Mouse (Mus musculus) cerebral cortex, adult 2 months (tissue): ENCODE data around the gene Lmo4.

ENCODE experiments used
- WGBS: fragments of 180-500 bp; shearing (Covaris S2); methylation state at CpG from one replicate; pipeline ENCODE4 v1.1.7; 2018; 5-methylcytosine and 5-hydroxymethylcytosine counted together

The Lmo4 gene

DNA sequence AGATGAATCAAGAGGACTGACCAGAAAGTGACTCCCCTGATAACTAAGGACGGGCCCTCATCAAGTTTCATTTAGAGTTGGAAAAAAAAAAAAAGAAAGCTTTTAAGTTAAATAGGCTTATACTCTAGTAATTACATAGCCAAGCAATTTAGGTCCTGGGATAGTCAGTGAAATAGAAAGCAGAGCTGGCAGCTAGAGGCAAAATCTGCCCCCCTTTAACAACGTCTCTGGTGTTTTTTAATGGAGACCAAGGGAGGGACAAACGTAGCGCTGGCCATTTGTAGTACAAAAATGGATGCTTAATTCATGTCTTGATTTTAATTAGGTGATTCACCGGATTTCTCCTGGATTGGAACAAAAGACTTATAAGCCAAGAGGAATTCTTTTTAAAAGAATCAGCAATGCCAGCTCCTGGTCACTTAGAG is 1.0 kb downstream of the Lmo4 start:
- 4% methylated on average over 5 of the region's 5 CpGs for WGBS

GRCm38 (mm10) chr3:144203259-144203987 is 1.6 kb downstream of the Lmo4 start:
- WGBS: 1% methylated on average over 15 of the region's 15 CpGs

DNA sequence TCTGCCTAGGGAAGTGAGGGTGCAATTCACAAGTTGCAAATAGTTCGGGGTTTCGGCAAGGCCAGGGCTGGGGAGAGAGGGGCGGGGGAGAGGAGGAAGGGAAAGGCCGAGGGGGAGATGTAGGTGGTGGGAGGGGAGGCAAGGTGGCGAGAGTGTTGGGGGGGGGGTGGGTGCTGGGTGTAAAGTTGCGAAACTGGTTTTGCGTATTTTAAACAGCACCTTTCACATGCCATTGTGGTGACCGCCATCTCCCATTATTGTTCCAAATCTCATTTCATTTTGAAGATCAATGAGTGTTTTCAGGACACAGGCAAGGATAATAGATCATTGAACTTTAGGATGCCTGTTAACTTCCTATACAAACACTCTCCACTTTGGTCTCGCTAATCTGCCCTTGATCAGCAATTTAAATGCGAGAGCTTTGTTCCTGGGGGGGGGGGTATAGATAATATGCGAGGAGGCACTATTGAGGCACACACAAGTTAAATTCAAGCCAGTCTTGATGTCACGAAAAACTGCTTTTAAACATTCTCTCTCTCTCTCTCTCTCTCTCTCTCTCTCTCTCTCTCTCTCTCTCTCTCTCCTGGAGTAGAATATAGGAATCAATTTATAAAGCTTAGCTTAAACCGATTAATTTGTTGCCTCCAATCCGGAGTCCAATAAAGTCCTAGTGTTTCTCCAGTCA is 2.3 kb downstream of the Lmo4 start:
- WGBS: 1% methylated on average over 14 of the region's 14 CpGs

- WGBS: 1% methylated on average over 58 of the region's 64 CpGs
These were observed 3.0 kb downstream of the Lmo4 start for GRCm38 (mm10) chr3:144201794-144202573.

DNA sequence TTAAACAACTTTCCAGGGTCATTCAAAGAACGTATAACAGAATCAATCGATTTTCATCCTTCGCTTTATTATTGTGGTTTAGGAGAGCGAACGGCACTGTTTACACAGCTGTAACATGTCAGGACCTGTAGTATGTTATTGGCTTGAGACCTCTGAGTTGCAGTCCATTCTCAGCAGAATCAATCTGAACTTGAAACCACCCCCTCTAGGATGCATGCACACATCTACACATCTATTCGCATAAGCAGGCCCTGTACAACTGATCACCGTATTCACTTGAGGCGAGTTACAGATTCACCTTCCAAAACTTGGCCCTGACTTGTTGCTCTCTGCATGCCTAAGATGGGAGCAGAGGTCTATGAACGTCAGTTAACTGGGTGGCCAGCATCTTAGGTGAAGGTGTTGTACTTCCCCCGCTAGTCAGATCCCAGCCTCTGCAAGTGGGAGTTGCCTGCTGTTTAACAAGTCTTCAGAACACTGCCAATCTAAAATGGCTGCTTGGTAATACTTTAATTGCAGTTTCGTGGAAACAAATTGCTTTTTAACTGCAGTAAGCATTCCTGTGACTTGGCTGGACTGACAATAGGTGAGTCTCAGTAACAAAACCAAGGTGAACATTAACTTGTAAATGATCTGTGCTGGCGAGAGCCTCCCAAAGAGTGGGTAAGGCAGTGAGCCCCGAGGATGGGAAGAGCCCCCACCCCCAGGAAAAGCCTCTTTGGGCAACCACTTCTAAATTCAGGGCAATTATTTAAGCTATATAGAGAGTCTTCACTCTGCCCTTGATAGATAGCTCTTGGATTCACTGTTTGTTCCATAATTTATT is 19.5 kb downstream of the Lmo4 start:
- 75% methylated on average over 13 of the region's 13 CpGs for WGBS

GRCm38 (mm10) chr3:144184918-144185317 is 20.1 kb downstream of the Lmo4 start:
- 86% methylated on average over 4 of the region's 4 CpGs for WGBS

GRCm38 (mm10) chr3:144182229-144182628 is 22.8 kb downstream of the Lmo4 start:
- 78% methylated on average over 6 of the region's 6 CpGs for WGBS

DNA sequence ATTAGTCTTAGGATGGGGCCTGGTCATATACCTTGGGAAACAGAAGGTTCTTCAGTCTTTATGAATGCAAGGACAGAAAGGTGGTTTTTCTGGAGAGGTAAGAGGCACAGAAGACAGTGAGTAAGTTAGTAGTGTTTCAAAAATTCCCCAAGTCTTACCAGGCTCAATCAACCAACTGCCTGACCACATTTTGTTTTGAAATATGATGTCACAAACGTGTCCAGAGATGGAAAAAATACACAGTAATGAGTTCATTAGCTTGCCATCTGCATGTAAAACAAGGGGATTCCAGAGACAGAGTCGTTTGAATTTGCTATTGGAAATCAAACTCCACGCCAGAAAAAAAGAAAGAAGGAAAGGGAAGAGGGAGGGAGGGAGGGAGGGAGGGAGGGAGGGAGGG is 26.1 kb downstream of the Lmo4 start:
- 64% methylated on average over 3 of the region's 3 CpGs for WGBS

GRCm38 (mm10) chr3:144173866-144174588 is 31.0 kb downstream of the Lmo4 start:
- 70% methylated on average over 7 of the region's 7 CpGs for WGBS

GRCm38 (mm10) chr3:144173138-144173537 is 31.9 kb downstream of the Lmo4 start:
- 86% methylated on average over 11 of the region's 11 CpGs for WGBS

DNA sequence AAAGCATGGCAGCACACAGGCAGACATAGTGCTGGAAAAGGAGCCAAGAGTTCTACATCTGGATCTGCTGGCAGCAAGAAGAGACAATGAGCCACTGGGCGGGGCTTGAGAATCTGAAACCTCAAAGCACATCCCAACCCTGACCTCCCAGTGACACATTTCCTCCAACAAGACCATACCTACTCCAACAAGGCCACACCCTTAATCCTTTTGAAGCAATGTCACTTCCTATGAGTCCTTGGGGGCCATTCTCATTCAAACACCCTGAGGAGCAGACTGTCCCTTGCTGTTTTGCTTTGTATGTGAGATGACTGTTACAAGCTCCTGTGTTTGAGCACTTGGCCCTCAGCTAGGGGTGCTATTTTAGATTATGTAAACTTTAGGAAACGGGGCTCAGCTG is 33.3 kb downstream of the Lmo4 start:
- 73% methylated on average over 2 of the region's 2 CpGs for whole genome bisulfite sequencing

- WGBS: 82% methylated on average over 2 of the region's 2 CpGs
These were observed 34.5 kb downstream of the Lmo4 start for GRCm38 (mm10) chr3:144170539-144170938.

DNA sequence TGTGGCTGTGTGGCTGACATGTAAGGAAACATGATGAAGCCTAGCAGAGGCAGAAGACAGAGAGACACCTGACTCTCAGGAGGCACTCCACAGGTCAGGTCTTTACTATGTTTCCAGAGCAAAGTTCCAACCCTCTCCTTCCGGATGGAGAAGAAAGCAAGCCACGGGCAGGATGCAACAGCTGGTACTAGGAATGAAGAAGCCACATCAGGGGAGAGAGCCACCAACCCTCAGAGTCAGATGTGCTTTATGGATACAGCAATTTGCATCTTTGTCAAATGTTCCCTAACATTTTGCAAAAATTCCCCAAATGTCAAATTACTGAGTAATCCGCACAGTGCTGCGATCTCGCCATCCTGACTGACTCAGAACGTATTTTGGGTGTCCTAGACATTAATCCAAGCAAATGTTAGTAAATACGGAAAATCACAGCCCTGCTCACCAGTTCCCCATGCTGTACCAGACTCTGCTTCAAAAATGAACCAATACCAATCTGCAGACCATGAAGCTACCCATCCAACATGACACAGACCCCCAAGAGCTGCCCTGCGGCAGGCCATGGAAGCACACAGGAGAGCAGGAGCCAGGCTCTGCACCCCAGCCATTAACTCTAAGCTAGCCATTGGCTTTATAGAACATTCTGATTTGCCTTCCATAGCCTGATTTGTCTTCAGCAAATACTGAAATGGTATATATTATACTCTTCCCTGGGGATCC is 38.4 kb downstream of the Lmo4 start:
- WGBS: 64% methylated on average over 8 of the region's 8 CpGs

GRCm38 (mm10) chr3:144165439-144165838 is 39.6 kb downstream of the Lmo4 start:
- WGBS: 55% methylated on average over 12 of the region's 12 CpGs

DNA sequence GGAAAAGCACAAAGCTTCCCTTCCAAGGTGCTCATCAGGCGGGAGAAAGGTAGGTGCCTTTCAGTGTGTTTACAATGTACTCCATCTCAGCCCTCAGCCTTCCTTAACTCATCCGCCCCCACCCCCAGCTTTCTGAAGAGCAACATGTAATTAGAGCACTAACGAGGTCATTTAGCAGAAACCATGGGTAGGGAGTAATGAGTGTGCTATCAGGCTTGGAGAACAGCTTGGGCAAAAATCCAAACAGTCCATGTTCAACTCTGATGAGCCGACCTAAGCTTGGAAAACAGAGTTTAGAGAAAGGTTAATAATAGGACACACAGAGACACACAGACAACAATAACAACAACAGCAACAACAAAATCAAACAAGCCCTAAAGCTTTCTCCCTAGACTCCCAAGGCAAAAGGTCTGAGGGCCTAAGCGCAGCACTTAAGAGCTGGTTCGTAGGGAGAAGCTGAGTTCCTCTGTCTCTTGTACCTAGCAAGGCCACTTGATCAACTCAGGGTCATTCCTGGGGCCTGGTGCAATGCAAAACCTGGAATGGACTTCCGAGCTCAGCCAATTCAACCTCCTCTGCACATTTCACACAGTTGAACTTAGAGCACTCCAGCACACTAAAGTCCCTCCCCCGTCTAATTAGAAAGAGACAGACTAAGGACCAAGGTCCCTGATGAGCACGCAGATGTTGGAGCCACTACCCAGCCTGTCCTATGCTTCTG is 40.2 kb downstream of the Lmo4 start:
- WGBS: 69% methylated on average over 9 of the region's 9 CpGs

- 96% methylated on average over 2 of the region's 2 CpGs for WGBS
These were observed 41.3 kb downstream of the Lmo4 start for GRCm38 (mm10) chr3:144163718-144164117.

- WGBS: 62% methylated on average over 8 of the region's 8 CpGs
These were observed 42.9 kb downstream of the Lmo4 start for GRCm38 (mm10) chr3:144162156-144162555.

DNA sequence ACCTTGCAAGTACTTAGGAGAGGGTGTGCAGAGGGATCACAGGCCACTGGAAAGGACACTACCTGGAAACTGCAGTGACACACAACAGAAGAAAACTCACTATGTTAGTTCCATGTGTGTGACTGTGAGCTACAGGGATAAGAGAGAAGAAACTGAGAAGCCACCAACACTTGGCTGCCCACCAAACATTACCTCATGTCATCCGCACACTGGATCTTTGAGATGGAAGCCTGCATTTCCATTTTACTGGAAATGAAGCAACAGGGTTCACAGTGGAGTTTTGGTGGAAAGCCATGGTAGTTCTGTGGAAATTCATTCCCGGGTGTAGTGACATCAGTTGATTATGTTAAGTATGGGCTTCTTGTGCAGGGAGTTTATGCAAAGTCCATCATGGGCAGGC is 43.8 kb downstream of the Lmo4 start:
- WGBS: 56% methylated on average over 2 of the region's 2 CpGs

GRCm38 (mm10) chr3:144155746-144156145 is 49.3 kb downstream of the Lmo4 start:
- WGBS: 79% methylated on average over 3 of the region's 3 CpGs

- 76% methylated on average over 2 of the region's 2 CpGs for WGBS
These were observed 51.6 kb downstream of the Lmo4 start for GRCm38 (mm10) chr3:144153395-144153794.
